ENCODE assay signal across 21 mouse cellular contexts in the genomic region with DNA sequence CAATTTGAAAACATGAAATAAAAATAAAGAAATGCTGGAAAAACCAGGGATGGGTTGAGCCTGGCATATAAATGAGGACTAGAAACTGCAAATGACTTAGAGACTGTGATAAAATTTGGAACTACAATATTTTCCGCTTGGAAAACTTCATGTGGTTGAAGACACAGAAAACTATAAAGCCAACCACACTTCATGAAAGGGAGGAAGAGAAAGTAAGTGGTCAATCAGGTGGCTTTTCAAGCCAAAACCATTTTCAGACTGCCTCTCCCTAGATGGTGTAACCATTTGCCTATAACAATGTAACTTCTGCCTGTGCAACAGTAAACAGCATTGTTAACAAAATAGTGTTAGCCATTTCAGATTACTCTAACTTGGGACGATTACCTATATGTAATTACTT.
"Had no signal": no experiment of that assay in that cellular context is flagged by ENCODE, and none has a peak within 500 bp of the region (broad histone marks: within the 10 kb centered on the region; RNA-seq: fewer than 3 reads in every experiment).

No protein-coding gene starts in this region.

- DNase-seq: gastrocnemius, postnatal 10 days; gastrocnemius, postnatal 25 days; heart, adult 11 months; heart, adult 2 months; heart, postnatal 14 days; heart, postnatal 36 days; kidney, adult 11 months; kidney, adult 8-10 months; kidney, postnatal 10 days; kidney, postnatal 25 days; kidney, postnatal 4 days; left cerebral cortex, postnatal 4 days; liver, embryonic 13.5 days had no signal

- ATAC-seq: hindbrain, postnatal 0 days; intestine, embryonic 16.5 days had no signal

- H3K27me3 ChIP-seq: heart, embryonic 13.5 days; heart, embryonic 15.5 days; hindbrain, embryonic 13.5 days; hindbrain, embryonic 15.5 days; limb, embryonic 13.5 days; limb, embryonic 15.5 days; liver, embryonic 13.5 days had no signal

- H3K36me3 ChIP-seq: heart, embryonic 13.5 days; heart, embryonic 15.5 days; hindbrain, embryonic 13.5 days; hindbrain, embryonic 15.5 days; limb, embryonic 13.5 days; limb, embryonic 15.5 days; liver, embryonic 13.5 days had no signal
